Mouse (Mus musculus) liver, embryonic 14.5 days (tissue): Measurements from ENCODE around the gene Mtfp1.

ENCODE experiments used
- CTCF ChIP-seq: IDR thresholded peaks from 2 replicates; pipeline ENCODE4 v1.5.1; 2016; ENCODE audit warnings: antibody characterized with exemption, low read depth, control low read depth
- EP300 ChIP-seq: IDR thresholded peaks from 2 replicates; pipeline ENCODE4 v1.6.1; 2016; ENCODE audit warnings: antibody characterized with exemption, low read depth

DNA sequence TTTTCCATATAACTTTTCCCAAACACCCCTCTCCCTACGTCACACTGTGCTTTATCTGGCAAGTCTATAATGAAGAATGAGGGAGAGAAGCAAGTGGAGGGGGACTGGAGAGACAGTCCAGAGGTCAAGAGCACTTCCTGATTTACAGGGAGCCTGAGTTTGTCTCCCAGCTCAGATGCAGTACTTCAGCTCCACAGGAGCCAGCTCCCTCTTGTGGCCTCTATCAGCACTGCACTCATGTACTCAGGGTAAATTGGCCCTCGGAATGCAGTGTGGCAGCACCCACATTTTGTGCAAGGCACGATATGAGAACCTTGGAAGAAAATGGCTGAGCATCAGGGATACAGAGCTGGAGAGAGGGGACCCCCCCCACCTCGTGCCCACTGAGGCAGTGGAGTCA, 15.0 kb downstream of the Mtfp1 start:
- TF ChIP-seq CTCF, result peak; percentile 94
- no peak for TF ChIP-seq EP300
